Mouse (Mus musculus): ENCODE measurements around the gene Adamts17.

The Adamts17 gene

GRCm38 (mm10) chr7:67034369-67034768 lies 194.8 kb downstream of the Adamts17 start:
- no peak for DNase-seq (ENCODE audit: low spot score)

- DNase-seq (ENCODE audit: low spot score): no peak
These were observed 195.7 kb downstream of the Adamts17 start for GRCm38 (mm10) chr7:67035246-67035645.

GRCm38 (mm10) chr7:67035661-67036060 lies 196.1 kb downstream of the Adamts17 start:
- no peak for DNase-seq (ENCODE audit: low spot score)

- no peak for DNase-seq (ENCODE audit: low spot score)
These were observed 197.3 kb downstream of the Adamts17 start for GRCm38 (mm10) chr7:67036502-67037485.

GRCm38 (mm10) chr7:67037726-67038520 lies 198.4 kb downstream of the Adamts17 start:
- no peak for DNase-seq (ENCODE audit: low spot score)

GRCm38 (mm10) chr7:67039143-67039542 lies 199.6 kb downstream of the Adamts17 start:
- DNase-seq (ENCODE audit: low spot score): no peak

- no peak for DNase-seq (ENCODE audit: low spot score)
These were observed 200.3 kb downstream of the Adamts17 start for GRCm38 (mm10) chr7:67039861-67040260.

GRCm38 (mm10) chr7:67041685-67042084 lies 202.2 kb downstream of the Adamts17 start:
- DNase-seq (ENCODE audit: low spot score): no peak

GRCm38 (mm10) chr7:67044121-67044817 lies 204.7 kb downstream of the Adamts17 start:
- DNase-seq (ENCODE audit: low spot score): no peak

GRCm38 (mm10) chr7:67045202-67045601 lies 205.7 kb downstream of the Adamts17 start:
- DNase-seq (ENCODE audit: low spot score): no peak

- no peak for DNase-seq (ENCODE audit: low spot score)
These were observed 209.7 kb downstream of the Adamts17 start for GRCm38 (mm10) chr7:67049206-67049605.

- no peak for DNase-seq (ENCODE audit: low spot score)
These were observed 210.9 kb downstream of the Adamts17 start for GRCm38 (mm10) chr7:67050424-67050823.

- no peak for DNase-seq (ENCODE audit: low spot score)
These were observed 211.7 kb downstream of the Adamts17 start for GRCm38 (mm10) chr7:67051089-67051718.

GRCm38 (mm10) chr7:67054876-67055275 lies 215.3 kb downstream of the Adamts17 start:
- no peak for DNase-seq (ENCODE audit: low spot score)

GRCm38 (mm10) chr7:67055510-67055909 lies 216.0 kb downstream of the Adamts17 start:
- DNase-seq (ENCODE audit: low spot score): no peak

GRCm38 (mm10) chr7:67061756-67062155 lies 222.2 kb downstream of the Adamts17 start:
- no peak for DNase-seq (ENCODE audit: low spot score)

GRCm38 (mm10) chr7:67062571-67062970 lies 223.0 kb downstream of the Adamts17 start:
- DNase-seq (ENCODE audit: low spot score): no peak

- DNase-seq (ENCODE audit: low spot score): no peak
These were observed 225.2 kb downstream of the Adamts17 start for GRCm38 (mm10) chr7:67064627-67065305.

GRCm38 (mm10) chr7:67065631-67066030 lies 226.1 kb downstream of the Adamts17 start:
- DNase-seq (ENCODE audit: low spot score): no peak

GRCm38 (mm10) chr7:67072015-67072685 lies 232.6 kb downstream of the Adamts17 start:
- no peak for DNase-seq (ENCODE audit: low spot score)
